Mouse (Mus musculus): Measurements from ENCODE around the gene Tpmt. TPM values are rescaled to one million over a fixed set of nuclear protein-coding genes. Genes with fewer than 3 reads are reported as not detected.

Tpmt gene
- total RNA-seq, 2 experiments from 2014 or later = 1.5 to 6.5 TPM

- peak; percentile 84 for ATAC-seq (replicated peaks; ENCODE audit: poor library complexity)
Measured at GRCm38 (mm10) chr13:46983878-46984277, 60.7 kb downstream of the Tpmt start.

GRCm38 (mm10) chr13:46979836-46980490 is 64.6 kb downstream of the Tpmt start:
- peak; percentile 23; the same call in 1 of the 2 replicates for ATAC-seq (replicated peaks; ENCODE audit: poor library complexity)

- peak; percentile 38; the same call in 1 of the 2 replicates for ATAC-seq (replicated peaks; ENCODE audit: poor library complexity)
Measured at GRCm38 (mm10) chr13:46976532-46976931, 68.0 kb downstream of the Tpmt start.

GRCm38 (mm10) chr13:46975930-46976329 is 68.6 kb downstream of the Tpmt start:
- 0 out of 2 replicates have a peak, but pooled peaks have one; percentile 12 for ATAC-seq (replicated peaks; ENCODE audit: poor library complexity)

GRCm38 (mm10) chr13:46975031-46975551 is 69.4 kb downstream of the Tpmt start:
- peak; percentile 70 for ATAC-seq (replicated peaks; ENCODE audit: poor library complexity)

Other genes with a start within 250 kb of the Tpmt start
- 20.9 and 24.4 TPM in 2 replicates for gene Kif13a, start 114.9 kb downstream of the Tpmt start, total RNA-seq (2015)
- 31.1 and 41.0 TPM in 2 replicates for gene Kif13a, start 114.9 kb downstream of the Tpmt start, total RNA-seq (2017)
- gene Nhlrc1, start 29.9 kb downstream of the Tpmt start, total RNA-seq (2015) = 2.1 and 2.2 TPM in 2 replicates
- gene Nhlrc1, start 29.9 kb downstream of the Tpmt start, total RNA-seq (2017) = 2.2 and 4.8 TPM in 2 replicates
- 8.9 and 9.4 TPM in 2 replicates for gene Kdm1b, start 1.2 kb downstream of the Tpmt start, total RNA-seq (2015)
- 9.3 and 11.3 TPM in 2 replicates for gene Kdm1b, start 1.2 kb downstream of the Tpmt start, total RNA-seq (2017)
- gene Dek, start 61.5 kb upstream of the Tpmt start, total RNA-seq (2015) = 470 TPM in 2 replicates
- 476 and 558 TPM in 2 replicates for gene Dek, start 61.5 kb upstream of the Tpmt start, total RNA-seq (2017)
- 7.0 and 10.6 TPM in 2 replicates for gene Rnf144b, start 77.9 kb upstream of the Tpmt start, total RNA-seq (2015)
- 7.4 and 10.8 TPM in 2 replicates for gene Rnf144b, start 77.9 kb upstream of the Tpmt start, total RNA-seq (2017)